Comparison of ENCODE assay signal across 10 mouse cellular contexts in genomic region chr1:191381955-191382736, GRCm38 (mm10). TPM values are rescaled to one million over a fixed set of nuclear protein-coding genes. Genes with fewer than 3 reads are reported as not detected.
A peak's percentile ranks its signal among the peaks of the same experiment; 100 is the strongest.
DNase-seq lines count a peak whose midpoint lies in the region; ATAC-seq lines count a peak whose summit lies in the region.
"Had no signal": no experiment of that assay in that cellular context is flagged by ENCODE, and none has a peak within 500 bp of the region (broad histone marks: within the 10 kb centered on the region; RNA-seq: fewer than 3 reads in every experiment).

No protein-coding gene starts in this region.

- ATAC-seq in erythroblast, adult 5-6 weeks (replicated peaks; ENCODE audit: low FRiP score, poor library complexity, severe bottlenecking): no peak

- DNase-seq in frontal cortex, postnatal 36 days (ENCODE audit: low spot score in 2 of 2): peak; percentile 30 to 45
- no peak for DNase-seq in frontal cortex, postnatal 25 days (ENCODE audit: low spot score in 2 of 2)
- DNase-seq in left cerebral cortex, postnatal 14 days (ENCODE audit: low spot score in 2 of 2): peak; percentile 49 to 52
- DNase-seq in left cerebral cortex, postnatal 4 days: no peak
- peak; percentile 72 for DNase-seq in brain, adult 2 months (ENCODE audit: low read depth, low spot score)
- peak; percentile 15 to 30 for DNase-seq in left cerebral cortex, postnatal 36 days (ENCODE audit: low spot score in 2 of 2)
- no peak for DNase-seq in testis, postnatal 10 days (ENCODE audit: low spot score)
- DNase-seq: cerebellum, postnatal 36 days; liver, embryonic 13.5 days had no signal

- intact Hi-C loops in left cerebral cortex, postnatal 14 days (cut with DNase I): no loop called here
- intact Hi-C loops in left cerebral cortex, postnatal 4 days (cut with DNase I): no loop called here
- intact Hi-C loops in left cerebral cortex, postnatal 36 days (cut with DNase I): no loop called here

RNA-seq across cellular contexts. Expression of gene Ppp2r5a, which starts 20.9 kb away (rescaled TPM):
- total RNA-seq in left cerebral cortex, postnatal 14 days (2021): 10 to 100 TPM; 80.3 to 80.7 TPM
- total RNA-seq in left cerebral cortex, postnatal 4 days (2021): 10 to 100 TPM; 33.5 to 35.5 TPM
- total RNA-seq in left cerebral cortex, postnatal 36 days (2021): 10 to 100 TPM; 89.0 to 95.7 TPM
- total RNA-seq in erythroblast, adult 5-6 weeks (2015; ENCODE audit: low replicate concordance): 52.7 and 60.3 TPM in 2 replicates
- 56.3 and 62.8 TPM in 2 replicates for total RNA-seq in erythroblast, adult 5-6 weeks (2017; ENCODE audit: low replicate concordance)

RNA-seq across cellular contexts. Expression of gene Tmem206, which starts 56.4 kb away (rescaled TPM):
- total RNA-seq in left cerebral cortex, postnatal 14 days (2021): 1 to 10 TPM; 8.6 to 9.2 TPM
- total RNA-seq in left cerebral cortex, postnatal 4 days (2021): 10 to 100 TPM; 18.1 to 19.5 TPM
- total RNA-seq in left cerebral cortex, postnatal 36 days (2021): 1 to 10 TPM; 8.2 to 8.7 TPM
- 3.3 TPM in 2 replicates for total RNA-seq in erythroblast, adult 5-6 weeks (2015; ENCODE audit: low replicate concordance)
- total RNA-seq in erythroblast, adult 5-6 weeks (2017; ENCODE audit: low replicate concordance): 4.2 and 5.7 TPM in 2 replicates

Comparison
In these comparisons a context has a peak if more than half of its experiments do, and no peak if none do; other contexts are left out.
1. DNase-seq: peak in frontal cortex, postnatal 36 days (2 of 2), left cerebral cortex, postnatal 14 days (2 of 2), brain, adult 2 months (single experiment) and left cerebral cortex, postnatal 36 days (2 of 2); none in frontal cortex, postnatal 25 days (0 of 2), left cerebral cortex, postnatal 4 days (single experiment) and testis, postnatal 10 days (single experiment).